Mouse (Mus musculus) skeletal muscle tissue, adult 2 months (tissue): Measurements from ENCODE around the gene Csk.

Source experiments
- DNase-seq: peaks from one replicate; pipeline ENCODE4 v3.0.0-alpha.2; 2012; ENCODE audit warnings: low read depth, low spot score

The Csk gene

DNA sequence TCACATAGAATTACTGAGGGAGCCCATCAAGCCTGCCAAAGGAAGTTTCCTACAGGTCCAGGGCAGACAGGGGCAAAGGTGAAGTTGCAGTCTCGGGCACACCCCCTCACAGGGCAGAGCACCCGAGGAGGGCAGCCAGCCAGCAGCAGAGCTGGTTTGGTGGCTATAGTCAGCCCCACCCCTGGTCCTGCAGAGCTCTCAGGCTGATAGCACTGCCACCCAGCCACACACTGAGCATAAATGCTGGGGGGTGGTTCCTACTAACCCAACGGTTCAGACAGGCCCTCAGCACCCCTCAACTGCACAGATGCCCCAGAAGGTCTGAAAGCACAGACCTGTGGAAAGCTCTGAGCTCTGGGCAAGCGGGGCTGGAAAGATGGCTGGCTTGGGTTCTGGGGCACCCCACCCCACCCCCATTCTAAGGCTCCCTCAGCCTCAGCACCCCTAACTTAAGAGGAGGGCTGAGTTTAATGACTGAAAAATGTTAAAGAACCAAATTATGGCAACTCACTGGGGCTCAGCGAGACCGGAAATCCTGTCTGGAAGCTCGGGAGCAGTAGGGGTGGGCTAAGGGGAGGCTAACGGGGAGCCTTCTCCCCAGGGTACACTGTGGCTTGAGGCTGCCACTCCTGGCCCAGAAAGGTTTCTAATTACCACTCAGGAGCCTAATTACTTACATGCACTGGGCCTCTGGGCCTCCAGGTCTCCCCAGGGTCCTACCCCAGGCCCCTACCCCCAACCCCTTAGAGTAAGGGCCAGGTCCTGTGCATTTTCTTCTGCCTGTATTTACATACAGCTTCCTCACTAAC, 14.6 kb downstream of the Csk start:
- DNase-seq, result no peak

DNA sequence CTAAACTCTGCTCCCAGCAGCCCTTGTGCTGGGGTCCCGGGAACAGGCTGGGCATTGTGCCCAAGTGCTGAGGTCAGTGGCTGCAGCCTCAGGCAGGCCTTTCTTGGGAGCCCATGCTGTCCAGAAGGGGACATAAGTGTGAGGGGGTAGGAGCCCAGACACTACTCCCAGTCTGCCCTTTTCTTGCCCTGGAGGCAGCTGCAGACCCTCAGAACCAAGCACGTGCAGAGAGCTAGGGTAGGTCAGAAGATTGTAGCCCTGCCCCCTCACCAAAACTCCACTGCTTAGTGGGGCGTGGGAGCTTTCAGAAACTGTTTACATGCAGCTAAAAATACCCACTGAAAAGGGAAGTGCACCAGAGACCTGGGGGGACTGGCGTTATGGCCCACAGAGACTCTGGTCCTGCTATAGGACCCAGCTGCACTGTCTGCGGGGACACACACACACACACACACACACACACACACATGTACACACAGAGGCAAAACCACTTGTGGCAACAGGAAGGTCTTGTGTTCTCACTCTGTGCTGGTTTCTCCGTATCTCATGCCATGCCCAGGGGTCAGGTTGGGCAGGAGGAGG, 15.6 kb downstream of the Csk start:
- peak; percentile 62 for DNase-seq

DNA sequence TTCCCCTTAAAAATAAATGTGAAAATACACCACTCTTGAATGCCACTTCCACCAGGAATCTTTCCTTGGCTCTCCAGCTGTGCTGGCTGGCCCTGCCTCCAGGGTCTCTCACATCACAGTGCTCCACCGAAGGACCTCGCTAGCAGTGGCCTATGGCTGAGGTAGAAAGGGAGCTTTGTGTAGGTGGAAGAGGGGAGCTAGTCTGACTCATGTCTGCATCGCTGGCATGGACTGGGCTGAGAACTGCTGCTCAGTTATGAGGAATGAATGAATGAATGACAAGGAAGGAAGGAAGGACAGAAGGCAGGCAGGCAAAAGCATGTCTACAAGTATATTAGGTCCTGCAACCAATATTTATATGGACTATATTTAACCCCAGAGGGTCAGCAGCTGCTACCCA, 16.2 kb downstream of the Csk start:
- DNase-seq, result no peak

DNA sequence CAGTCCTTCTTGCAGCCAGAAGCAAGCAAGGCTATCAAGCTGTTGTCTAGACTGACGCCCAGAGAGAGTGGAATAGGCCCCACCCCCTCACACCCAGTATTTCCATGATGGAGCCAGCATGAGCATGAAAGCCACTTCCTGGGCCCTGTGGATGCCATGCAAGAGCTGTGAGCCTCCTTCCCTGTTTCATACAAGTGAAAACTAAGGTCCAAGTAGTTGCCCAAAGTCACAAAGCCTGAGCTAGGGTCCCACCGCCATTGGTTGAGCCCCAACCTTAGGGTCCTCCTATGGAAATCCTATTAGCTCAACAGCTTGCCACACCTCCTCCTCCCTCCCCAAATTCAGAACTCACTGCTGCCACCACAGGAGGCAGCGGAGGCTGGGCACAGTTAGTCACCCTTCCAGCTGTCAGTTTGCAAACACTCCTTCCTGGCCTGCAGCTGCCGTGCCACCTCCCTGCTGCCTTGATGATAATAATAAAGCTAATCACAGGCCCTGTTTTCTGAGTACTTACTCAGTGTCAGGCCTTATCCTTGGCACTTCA, 19.9 kb downstream of the Csk start:
- DNase-seq, result no peak

GRCm38 (mm10) chr9:57629118-57629874, 24.1 kb downstream of the Csk start:
- DNase-seq, result peak; percentile 54

GRCm38 (mm10) chr9:57628717-57629116, 24.7 kb downstream of the Csk start:
- no peak for DNase-seq

DNA sequence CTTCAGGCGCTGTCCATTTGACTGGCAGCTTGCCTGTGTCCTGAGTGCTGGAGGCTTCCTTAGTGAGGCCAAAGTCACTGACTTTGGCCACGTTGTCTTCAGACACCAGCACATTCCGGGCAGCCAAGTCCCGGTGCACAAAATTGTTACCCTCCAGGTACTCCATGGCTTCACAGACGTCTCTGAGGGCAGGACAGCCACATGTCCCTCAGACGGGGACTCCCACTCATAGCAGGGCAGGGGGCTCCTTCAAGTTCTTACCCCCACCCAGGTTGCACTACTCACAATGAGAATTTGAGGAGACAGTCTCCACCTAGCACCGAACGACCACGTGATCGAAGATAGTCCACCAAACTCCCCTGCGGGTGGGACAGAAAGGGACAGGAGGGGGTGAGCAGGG, 25.5 kb downstream of the Csk start:
- DNase-seq, result no peak

- no peak for DNase-seq
Measured at GRCm38 (mm10) chr9:57627191-57627590, 26.2 kb downstream of the Csk start.

- no peak for DNase-seq
Measured at GRCm38 (mm10) chr9:57625674-57626500, 27.5 kb downstream of the Csk start.

DNA sequence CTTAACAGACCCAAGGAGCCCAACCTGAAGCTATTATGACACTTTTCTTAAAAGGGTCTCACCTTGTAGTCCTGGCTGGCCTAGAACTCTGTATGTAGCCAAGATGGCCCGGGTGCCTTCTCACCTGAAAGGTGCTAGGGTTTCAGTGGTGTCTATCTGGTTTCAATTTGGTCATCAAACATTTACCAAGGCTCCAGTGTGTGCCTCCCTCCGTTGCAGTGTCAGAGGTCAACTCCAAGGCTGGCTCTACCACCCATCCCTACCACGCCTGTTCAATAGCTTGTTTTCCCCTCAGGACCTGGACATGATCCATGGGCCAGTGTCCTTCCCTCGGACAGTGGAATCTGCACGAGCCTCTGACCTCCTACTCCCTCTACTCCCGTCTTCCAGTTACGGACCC, 29.1 kb downstream of the Csk start:
- DNase-seq, result no peak

- DNase-seq, result no peak
Measured at GRCm38 (mm10) chr9:57620674-57621073, 32.8 kb downstream of the Csk start, which contains the start of gene Lman1l. Gene Lman1l, minus strand, starts transcription at chr9:57620774.

- DNase-seq, result no peak
Measured at GRCm38 (mm10) chr9:57618854-57619253, 34.6 kb downstream of the Csk start.

DNA sequence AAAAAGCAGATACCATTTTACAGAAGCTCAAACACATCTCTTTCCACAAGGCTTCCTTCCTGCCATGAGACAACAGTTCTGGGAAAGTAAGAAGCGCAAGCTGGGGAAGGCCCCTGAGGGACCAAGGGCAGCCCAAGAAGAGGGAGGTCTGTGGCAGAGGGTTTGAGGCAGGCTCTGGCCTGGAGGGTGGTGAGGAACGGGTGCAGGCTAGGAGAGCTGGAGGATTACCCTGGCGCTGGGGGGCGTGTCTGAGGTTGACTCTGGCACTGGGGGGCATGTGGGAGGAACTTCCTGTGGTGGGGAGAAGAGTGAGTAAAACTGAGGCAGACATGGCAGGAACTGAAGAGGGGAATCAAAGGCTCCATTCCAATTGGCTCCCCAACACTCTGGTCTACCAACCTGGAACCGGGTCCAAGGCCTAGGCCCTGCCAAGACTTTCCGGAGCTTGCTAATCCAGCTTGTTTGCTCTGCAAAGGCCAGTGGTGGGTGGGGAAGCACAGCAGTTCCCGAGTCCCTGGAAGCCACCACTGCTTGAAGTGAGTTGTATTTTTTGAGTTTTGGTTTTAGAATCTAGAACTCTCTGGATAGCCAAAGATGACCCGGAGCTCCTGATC, 35.8 kb downstream of the Csk start:
- no peak for DNase-seq

DNA sequence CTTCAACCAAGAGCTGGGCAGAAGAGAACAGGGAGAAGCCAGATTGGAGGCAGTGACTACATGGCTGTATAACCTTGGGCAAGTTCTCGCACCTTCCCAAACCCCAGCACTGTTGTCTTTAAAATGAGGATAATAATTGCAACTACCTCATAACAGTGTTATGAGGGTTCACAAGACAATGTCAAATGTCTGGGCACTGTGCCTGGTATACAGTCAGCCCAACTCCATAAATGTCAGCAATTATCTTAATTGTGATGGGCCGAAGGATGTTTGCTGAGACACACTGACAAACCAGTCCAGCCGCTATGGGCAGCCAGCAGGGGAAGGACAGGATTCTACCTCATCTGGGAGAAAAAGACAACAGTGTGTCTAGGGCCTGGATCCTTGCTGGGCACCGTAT, 38.6 kb downstream of the Csk start:
- DNase-seq, result no peak

- DNase-seq, result no peak
Measured at GRCm38 (mm10) chr9:57613975-57614374, 39.5 kb downstream of the Csk start.

DNA sequence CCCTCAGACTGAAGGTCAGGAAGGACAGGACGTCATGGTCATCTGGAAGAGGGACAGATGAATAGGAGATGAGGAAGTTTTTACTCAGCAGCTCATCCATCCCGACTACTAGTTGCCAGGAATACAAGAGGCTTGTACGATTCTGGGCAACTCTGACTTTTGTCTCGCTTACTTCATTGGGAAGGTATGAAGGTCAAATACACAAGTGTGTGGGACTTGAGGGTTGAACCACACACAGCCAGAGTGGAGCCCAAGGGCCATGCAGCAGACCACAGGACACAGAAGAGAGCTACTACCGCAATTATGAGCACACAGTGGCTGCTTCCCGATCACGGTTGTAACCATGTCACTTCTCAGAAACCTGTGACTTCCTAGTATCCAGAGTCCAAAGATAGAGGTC, 40.8 kb downstream of the Csk start:
- no peak for DNase-seq

DNA sequence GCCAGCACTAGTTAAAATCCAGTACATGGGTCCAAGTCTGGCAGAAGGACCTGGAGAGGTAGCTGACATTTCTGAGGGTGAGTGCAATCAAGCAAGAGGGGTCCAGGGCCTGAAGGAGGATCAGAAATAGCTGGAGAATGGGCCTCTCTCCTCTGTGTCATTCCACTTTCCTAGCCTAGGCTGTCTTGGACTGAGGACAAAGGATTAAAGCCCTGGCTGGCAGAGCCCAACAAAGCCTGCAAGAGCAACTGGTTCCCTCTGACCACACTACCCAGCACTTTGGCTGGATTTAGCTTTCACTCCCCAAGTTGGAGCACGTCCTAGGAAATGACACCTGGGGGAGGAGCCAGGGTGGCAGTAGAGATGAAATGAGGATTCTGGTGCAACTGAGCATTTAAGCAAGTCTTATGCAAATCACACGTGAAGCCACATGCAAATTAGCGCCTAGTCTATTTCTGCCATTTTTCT, 43.0 kb downstream of the Csk start:
- DNase-seq, result no peak

DNA sequence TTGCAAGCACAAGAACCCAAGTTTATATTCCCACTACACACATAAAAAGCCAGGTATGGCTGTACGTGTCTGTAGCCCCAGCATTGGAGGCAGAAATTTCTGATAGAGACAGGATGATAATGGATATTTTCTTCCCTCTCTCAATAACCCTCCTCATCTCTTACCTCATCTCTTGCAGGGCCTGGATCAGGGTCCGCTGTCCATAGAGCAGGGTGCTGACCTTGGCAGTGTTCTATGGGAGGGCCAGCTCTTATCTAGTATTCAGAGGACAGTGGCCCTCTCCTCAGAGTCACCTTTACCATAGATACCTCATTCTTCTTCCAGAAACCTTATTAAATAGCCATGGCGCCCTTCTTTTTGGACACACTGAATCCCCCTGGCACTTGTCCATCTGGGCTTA, 43.6 kb downstream of the Csk start:
- DNase-seq, result no peak

DNA sequence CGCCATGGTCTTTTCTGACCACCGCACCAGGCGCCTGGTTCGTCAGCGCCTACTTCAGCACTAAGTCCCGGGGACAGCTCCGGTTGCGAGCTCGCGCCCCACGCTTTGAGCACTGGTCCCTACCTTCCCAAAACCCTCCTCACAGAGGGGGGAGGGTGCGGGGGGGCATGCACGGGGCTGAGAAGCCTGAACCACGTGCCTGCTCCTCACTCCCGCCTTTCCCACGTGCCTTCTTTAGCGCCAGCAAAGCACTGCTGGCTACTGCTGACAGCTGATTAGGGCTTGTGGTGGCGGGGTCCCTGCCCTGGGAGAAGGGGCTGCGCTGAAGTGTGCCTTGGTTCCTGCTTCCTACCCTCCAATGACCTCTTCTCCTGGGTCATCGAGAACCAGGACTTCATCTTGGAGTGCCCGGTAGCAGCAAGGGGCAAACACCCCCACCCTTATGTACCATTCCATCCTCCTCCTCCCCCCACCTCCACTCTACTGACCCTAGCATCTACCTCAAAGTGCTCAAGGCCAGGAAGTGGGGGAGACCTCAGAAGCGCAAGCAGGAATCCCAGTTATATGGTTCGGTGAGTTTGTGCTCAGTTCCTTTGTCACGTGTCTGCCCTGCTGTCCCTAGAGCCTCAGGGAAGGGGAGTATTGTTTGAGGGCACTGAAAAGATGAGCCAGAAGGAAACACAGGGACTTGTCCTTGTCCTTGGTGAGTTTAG, 47.1 kb downstream of the Csk start, which contains the start of gene Cplx3:
Gene Cplx3, minus strand, starts transcription at position 143 of the 713 bp plus-strand sequence.
- DNase-seq, result no peak

DNA sequence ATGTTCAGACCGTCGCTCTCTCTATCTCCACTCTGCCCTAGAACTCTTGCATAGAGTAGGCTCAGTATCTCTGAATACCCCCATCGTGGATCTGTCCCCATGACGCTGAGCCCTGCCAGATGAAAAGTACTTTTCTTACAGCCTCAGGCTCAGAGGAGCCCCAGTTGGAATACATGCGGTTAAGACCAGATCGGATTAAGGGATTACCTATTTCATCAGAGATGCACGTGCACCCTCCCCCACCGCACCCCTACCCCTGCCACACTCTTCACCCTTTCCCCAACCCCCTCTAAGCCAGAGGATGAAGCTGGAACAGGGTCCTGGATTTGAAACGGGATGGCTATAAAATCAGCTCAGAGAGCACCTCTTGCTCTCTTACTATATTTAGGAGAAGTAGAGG, 47.9 kb downstream of the Csk start:
- DNase-seq, result no peak
